Mouse (Mus musculus) mesoderm, embryonic 11.5 days (tissue): Measurements from ENCODE around the gene Aplp2.
"Not testable (repeated sequence)": the region's sequence is repeated elsewhere in the genome, so short reads cannot be mapped to it uniquely, and the experiment has no call there.

ENCODE experiments used
- DNase-seq: peaks from one replicate; pipeline ENCODE4 v3.0.0-alpha.2; 2012; ENCODE audit warnings: low read depth, low spot score

The Aplp2 gene

DNA sequence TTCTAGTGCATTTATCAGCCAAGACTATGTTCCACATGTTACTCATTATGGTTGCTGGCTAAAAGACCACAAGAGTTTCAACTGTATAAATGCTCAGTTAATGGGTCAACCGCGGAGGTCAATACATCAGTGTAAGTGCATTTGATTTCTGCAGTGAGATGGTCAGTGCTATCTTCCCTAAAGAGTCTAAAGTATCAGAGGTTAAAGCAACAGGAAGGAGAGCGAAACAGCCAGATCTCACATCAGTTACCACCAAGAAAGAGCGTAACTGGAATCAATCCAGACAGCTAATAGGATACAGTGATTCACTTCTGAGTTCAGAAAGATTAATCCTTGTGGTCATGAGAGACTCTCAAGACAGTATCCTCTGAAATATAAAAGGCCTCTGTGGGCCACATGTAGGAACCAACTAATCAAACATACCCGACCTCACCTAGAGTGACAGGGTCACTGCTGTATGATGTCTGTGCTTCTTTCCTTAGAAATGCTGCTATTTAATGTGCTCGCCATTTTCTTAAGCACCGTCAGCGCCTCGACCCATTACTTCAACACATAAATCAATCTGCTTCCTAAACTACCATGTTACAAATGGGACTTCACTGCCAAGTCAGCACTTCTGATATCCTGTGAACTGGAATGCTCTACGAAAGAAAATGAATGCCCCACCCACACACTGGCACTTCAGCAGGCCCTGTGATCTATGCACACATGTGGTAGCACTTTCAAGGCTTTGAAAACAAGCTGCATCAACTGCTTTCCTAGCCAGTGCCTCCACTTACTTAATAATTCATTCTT is 30.1 kb downstream of the Aplp2 start:
- peak; percentile 58 for DNase-seq

GRCm38 (mm10) chr9:31177692-31178091 is 33.9 kb downstream of the Aplp2 start:
- DNase-seq = no peak

GRCm38 (mm10) chr9:31176379-31177130 is 35.1 kb downstream of the Aplp2 start:
- DNase-seq = no peak

DNA sequence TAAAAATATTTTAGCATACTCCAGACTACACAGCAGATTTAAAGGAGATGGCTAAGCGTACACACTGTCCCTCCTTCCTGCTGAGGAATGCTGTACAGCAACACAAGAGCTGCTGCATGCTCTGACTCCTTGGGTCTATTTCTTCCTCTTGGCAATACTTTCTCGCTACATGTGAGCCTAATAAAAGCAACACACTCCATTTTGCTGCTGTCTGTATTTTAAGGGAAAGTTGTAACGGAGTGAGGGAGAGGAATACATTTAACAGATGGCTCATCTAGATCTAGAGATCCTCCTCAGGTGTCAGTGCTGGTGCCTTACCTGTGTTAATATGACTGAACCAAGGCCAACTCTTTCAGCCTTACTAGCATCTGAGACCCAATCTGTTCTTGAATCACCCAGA is 35.6 kb downstream of the Aplp2 start:
- DNase-seq = no peak

- no peak for DNase-seq
These were observed 36.3 kb downstream of the Aplp2 start for GRCm38 (mm10) chr9:31175346-31175745.

GRCm38 (mm10) chr9:31168356-31169093 is 43.1 kb downstream of the Aplp2 start:
- no peak for DNase-seq

GRCm38 (mm10) chr9:31167305-31167704 is 44.3 kb downstream of the Aplp2 start:
- no peak for DNase-seq

DNA sequence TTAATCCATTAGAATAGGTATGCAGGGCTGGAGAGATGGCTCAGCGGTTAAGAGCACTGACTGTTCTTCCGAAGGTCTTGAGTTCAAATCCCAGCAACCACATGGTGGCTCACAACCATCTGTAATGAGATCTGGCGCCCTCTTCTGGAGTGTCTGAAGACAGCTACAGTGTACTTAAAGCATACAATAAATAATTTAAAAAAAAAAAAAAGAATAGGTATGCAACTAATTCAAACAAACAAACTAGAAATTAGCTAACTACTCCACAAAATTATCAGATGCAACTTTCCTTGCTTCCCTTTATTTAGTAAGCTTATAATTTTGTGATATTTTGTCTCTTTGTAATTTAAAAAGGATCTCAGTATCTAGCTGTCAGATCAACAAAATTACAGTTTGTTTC is 46.1 kb downstream of the Aplp2 start:
- DNase-seq = not testable (repeated sequence)

- no peak for DNase-seq
These were observed 48.3 kb downstream of the Aplp2 start for GRCm38 (mm10) chr9:31163327-31163726.

GRCm38 (mm10) chr9:31162911-31163310 is 48.7 kb downstream of the Aplp2 start:
- no peak for DNase-seq

DNA sequence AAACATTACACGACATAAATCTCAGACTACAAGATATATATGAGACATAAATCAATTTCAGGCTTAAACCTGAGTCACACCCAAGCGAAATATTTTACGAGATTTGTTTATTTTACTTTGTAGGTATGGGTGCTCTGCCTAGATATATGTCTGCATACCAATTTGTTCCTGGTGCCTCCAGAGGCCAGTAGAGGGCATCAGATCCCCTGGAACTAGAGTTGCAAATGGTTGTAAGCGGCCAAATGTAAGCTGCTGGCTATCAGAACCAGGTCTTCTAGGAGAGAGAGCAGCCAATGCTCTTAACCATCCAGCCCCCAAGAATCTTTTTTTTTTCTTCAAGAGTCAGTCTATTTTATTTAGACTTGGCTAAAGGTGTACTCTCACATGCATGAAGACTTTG is 51.7 kb downstream of the Aplp2 start:
- peak; percentile 39 for DNase-seq

- no peak for DNase-seq
These were observed 55.0 kb downstream of the Aplp2 start for GRCm38 (mm10) chr9:31156594-31156993.

DNA sequence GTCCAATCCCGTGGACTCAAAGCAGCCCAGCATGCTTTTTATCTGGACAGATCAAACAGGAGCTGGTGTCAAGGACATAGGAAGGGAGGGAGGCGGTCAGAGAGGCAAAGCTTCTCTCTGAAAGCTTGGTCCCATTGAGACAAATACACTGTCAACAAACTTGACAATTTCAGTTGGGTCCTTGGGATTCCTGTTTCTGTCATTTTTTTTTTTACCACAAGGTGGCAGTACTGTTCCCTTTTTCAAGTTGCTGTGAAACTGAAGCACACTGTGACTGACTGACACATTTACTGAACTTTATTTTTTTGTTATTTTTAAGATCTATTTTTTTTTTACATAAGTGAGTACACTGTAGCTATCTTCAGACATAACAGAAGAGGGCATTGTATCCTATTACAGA is 60.6 kb downstream of the Aplp2 start:
- DNase-seq = peak; percentile 63

DNA sequence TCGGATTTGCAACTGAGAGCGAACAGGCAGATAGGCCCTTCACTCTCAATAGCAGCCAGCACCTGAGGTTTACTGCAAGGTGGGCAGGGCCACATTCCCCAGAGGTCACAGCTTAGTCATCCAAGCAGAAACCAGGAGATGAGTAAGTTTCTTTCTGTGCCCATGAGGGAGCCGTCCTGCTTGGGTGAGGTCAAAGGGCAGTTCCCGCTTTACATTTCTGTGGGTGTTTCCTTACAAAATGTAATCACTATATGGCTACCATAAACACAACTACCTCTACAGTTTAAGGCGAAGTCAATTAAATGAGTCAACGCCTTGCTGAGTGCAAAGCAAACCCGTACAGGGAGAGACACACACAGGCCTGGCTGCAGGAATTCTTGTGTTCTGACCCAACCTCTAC is 63.5 kb downstream of the Aplp2 start:
- DNase-seq = no peak

- DNase-seq = no peak
These were observed 66.2 kb downstream of the Aplp2 start for GRCm38 (mm10) chr9:31145272-31145925.

DNA sequence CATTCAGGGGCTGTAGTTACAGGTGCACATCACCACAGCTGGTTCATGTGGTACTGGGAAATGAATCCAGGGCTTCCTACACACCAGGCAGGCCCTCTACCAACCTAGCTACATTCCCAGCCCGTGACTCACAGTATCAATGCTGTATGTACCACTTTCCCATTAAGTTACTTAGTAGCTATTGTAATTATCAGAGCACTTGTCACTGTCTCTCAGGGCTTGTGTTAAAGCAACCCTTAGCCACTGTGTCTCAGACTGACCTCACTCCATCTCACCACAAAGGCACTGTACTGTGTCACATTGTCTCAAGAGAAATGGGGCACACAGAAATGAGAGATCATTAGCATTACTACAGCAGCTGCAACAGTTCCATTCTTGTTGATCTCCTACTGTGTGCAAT is 68.7 kb downstream of the Aplp2 start:
- DNase-seq = no peak

DNA sequence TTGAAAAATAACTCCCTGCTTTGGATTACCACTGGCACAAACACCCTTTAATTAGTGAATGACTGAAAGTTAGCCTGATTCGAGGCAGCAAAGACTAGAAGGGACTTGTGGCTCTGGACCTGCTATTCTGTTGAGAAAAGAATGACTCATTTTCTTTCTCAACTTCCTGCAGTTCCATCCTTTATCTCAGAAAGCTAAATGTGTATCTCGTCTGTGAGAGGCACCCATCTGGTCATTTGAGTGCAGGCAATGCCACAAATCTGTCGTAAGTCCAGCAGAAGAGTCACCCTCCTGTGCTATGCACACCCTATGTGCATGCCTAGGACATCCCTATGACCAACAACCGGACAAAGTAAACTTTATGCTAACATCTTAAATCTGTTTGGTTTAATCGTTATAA is 78.5 kb downstream of the Aplp2 start:
- DNase-seq = no peak

DNA sequence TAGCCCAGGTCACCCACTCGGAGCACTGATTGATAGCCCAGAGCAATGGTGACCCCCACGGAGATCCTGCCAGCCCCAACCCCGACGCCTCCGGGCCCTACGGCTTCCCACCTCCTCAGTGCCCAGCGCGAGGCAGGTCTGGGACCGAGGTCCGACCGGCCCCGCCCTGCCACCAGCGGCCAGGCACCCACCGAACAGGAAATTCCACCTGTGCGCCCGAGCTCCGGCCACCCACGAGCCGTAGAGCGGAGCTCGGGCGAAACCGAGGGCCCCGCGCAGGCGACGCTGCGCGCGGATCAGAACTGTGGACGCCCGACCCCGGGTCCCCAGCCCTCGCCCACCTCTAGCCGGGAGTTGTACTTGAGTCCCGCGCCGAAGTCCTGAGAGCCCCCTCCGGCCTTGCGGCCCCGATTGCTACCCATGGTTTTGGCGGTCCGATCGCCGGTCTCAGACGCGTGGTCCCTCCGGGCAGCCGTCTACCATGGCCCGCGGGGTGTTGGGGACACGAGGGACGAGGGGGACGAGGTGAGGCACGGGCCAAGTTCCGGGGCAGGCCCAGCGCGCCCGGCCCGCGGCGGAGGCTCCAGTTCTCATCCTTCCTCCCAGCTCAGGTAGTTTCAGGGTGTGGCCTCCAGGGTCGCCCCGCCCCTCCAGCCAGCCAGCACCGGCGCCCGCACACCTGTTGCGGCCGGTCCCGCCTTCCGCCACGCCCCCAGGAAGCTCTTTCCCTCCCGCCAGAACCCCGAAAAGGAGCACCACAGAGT is 80.2 kb downstream of the Aplp2 start, which contains the start of gene St14:
TSS of gene St14 (minus strand) at position 649 of the 764 bp plus-strand sequence.
- DNase-seq = peak; percentile 17

- DNase-seq = peak; percentile 25
These were observed 81.0 kb downstream of the Aplp2 start for GRCm38 (mm10) chr9:31130357-31131204.

GRCm38 (mm10) chr9:31129956-31130355 is 81.7 kb downstream of the Aplp2 start:
- DNase-seq = no peak
